Mouse (Mus musculus) cerebellum, adult 2 months (tissue): Measurements from ENCODE around the gene Clns1a.

Experiments used
- CTCF ChIP-seq: fragments of 200-500 bp; IDR thresholded peaks from 2 replicates; pipeline ENCODE4 v1.5.1; 2011; ENCODE audit warnings: low read depth, mild to moderate bottlenecking, control low read depth, low read length, moderate library complexity, borderline replicate concordance; ENCODE audit not compliant: insufficient read depth
- POLR2A ChIP-seq: fragments of 200-500 bp; IDR thresholded peaks from 2 replicates; pipeline ENCODE4 v1.6.1; 2011; ENCODE audit warnings: low read length, control low read depth, borderline replicate concordance; ENCODE audit not compliant: insufficient read depth

- TF ChIP-seq CTCF (no peak), POLR2A (no peak)
Observed at GRCm38 (mm10) chr7:97701106-97701505, 4.7 kb downstream of the Clns1a start.
